Mouse (Mus musculus) olfactory bulb, adult 2 months (tissue): ENCODE measurements at regions not wholly inside any gene's neighbourhood (a gene's known extent, or its start where the extent isn't known, plus 50 kb on each side); places are given as distances from the start of the nearest gene placed in this dataset.

Experiments used
- CTCF ChIP-seq: fragments of 200-500 bp; IDR thresholded peaks from 2 replicates; pipeline ENCODE4 v1.5.1; 2012; ENCODE audit warnings: low read depth, mild to moderate bottlenecking, low read length, moderate library complexity; ENCODE audit not compliant: insufficient read depth
- POLR2A ChIP-seq: fragments of 200-500 bp; IDR thresholded peaks from 2 replicates; pipeline ENCODE4 v1.6.1; 2012; ENCODE audit warnings: mild to moderate bottlenecking, low read depth, low read length, moderate library complexity; ENCODE audit not compliant: insufficient read depth

- TF ChIP-seq CTCF (no peak), POLR2A (no peak)
Observed at GRCm38 (mm10) chr6:89245506-89245905, 116.9 kb downstream of the Plxna1 start.
